Mouse (Mus musculus): ENCODE results near the gene Hyal3.
"Not testable (repeated sequence)": the region's sequence is repeated elsewhere in the genome, so short reads cannot be mapped to it uniquely, and the experiment has no call there.

Gene Hyal3

DNA sequence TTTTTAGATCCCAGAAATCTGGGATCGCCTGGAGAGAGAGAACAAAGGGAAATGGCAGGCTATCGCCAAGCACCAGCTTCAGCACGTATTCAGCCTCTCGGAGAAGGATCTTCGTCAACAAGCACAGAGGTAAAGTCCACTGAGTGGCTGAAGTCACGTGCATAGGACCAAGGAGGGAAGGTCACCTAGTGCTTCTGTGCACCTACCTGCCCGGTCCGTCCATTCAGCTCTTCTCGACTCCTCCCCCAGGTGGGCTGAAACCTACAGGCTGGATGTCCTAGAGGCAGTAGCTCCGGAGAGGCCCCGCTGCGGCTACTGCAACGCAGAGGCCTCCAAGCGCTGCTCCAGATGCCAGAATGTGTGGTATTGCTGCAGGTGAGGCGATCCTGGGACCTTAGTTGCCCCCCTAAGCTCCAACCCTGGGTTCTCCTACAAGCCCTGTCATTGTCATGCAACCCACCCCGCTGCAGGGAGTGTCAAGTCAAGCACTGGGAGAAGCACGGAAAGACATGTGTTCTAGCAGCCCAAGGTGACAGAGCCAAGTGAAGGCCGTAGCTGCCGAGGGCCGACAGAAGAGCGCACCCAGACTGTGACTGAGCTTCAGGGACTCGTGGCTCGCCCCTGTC is 30.0 kb upstream of the Hyal3 start:
- DNase-seq (ENCODE audit: low spot score): no peak

- DNase-seq (ENCODE audit: low spot score): no peak
These were observed 29.3 kb upstream of the Hyal3 start, which contains the start of gene Rassf1 for GRCm38 (mm10) chr9:107551117-107551889. TSS of gene Rassf1 (plus strand) at chr9:107551555.

DNA sequence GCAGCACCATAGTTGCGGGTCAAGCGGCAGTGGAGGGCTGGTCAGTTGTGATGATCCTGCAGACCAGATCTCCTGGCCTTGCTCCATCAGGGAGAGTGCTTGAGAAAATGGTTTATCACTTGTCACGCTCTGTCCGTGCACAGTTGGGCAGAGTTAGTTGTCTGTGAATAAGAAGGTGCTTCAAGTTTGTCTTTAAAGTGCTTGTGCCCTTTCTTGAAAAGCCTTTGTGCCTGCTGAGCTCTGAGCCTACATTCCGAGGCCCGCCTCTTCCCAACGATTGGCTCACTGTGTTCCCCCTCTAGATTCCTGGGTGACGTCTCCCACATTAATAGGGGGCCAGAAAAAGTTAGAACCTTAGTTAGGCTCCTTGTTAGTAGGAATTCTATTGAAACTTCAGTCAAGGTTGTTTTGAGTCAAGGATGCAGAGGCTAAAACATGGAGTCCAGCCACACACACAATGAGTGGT is 28.7 kb upstream of the Hyal3 start:
- no peak for DNase-seq (ENCODE audit: low spot score)

DNA sequence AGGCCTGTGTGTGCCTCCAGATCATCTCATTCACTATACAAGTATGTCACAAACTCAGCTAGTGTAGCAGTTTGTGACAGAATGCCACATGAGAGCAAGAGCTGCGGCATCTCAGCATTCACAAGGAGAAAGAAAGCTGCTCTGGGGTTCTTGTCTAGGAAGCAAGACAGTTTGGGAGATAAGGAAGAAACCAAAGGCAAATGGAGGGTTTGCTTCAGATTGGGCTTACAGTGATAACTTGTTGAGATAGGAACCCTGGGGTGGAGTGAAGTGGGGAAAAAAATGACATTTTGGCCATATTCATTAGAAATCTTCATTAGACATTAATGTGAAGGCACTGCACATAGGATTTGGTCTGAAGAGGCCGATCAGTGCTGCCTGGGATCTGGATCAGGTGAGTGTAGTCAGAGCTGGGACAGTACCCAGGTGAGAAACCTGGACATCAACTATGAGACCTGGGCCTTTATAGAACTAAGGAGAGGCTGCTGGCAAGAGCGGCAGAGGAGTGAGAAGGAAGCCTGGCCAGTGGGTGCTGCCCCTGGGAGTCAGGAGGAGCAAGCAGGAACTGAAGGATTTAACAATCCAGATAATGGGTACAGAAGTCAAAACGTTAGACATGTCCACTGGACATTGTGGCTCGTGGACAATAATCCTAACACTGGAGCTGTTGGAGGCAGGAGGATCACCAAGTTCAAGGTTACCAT is 27.8 kb upstream of the Hyal3 start:
- DNase-seq (ENCODE audit: low spot score): no peak

DNA sequence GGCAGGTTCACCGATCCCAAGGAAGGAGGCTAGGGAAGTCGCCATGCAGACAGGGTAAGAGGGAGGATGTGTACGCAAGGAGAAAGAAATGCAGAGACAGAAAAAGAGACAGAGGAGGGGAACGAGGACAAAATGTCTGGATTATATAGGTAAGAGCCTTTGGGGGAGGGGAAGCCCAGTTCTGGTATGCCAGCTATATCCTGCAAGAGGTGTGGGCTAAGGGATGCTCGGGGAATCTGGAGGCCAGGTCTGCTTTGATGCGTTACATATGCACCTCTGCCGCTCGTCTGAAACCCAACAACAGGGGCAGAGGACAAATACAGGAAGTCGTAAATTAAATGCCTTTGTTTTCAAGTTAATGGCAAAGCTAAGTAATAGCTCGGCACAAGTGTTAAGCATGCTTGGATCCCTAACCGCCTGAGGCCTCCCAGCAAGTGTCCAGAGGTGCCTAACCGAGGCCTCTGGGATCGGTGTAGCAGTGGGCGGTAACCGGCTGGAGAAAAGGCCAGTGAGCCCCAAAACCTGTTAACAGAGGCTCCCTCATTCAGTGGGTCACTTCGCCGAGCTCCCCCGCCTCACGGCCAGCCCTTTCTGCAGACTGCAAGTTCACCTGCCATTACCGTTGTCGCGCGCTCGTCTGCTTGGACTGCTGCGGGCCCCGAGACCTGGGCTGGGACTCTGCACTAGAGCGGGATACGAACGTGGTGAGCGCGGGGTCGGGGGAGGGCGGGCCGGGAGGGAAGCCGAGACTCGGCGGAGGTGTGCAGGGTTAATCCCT is 26.9 kb upstream of the Hyal3 start:
- no peak for DNase-seq (ENCODE audit: low spot score)

DNA sequence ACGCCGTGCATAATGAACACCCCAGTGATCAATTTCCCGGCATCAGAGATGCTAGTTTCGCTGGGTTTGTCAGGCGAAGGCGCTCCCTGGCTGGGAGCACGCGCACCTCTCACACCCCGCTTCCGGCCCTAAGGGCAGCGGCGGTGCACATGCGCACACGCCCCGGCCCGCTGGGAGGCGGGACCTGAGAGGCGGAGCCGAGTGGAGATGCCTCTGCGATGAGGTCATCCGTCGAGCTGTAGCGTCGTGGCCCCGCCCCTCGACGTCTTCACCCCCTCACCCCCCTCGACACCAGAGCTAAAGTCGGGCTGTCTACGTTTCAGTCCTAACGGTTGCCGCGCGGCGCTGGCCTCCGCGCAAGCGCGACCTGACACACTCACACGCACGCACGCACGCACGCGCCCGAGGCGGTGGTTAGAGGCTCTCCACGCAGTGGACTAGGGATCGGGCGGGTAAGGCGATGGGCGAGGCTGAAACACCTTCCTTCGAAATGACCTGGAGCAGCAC is 26.2 kb upstream of the Hyal3 start:
- DNase-seq (ENCODE audit: low spot score): peak; percentile 90

DNA sequence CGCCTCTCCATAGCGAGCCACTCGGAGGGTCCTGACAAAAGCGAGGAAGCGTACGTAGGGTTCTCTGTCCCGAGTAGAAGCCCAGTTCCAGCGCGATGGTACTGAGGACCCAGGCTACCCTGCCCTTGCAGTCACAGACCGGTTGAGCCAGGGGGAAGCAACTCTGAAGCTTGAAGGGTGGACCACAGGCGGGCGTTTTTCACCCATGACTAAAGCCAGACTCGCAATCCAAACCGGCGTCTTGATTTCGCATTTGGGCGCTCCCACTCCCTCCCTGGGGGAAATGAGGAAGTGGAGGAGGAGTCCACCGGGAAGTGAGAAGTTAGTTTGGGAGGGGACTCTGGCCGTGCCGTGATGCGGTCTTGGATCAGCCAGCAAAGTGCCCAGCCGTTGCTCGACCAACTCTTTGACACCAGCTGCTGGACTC is 25.6 kb upstream of the Hyal3 start:
- no peak for DNase-seq (ENCODE audit: low spot score)

GRCm38 (mm10) chr9:107555701-107556100 is 24.9 kb upstream of the Hyal3 start:
- no peak for DNase-seq (ENCODE audit: low spot score)

- no peak for DNase-seq (ENCODE audit: low spot score)
These were observed 24.3 kb upstream of the Hyal3 start for GRCm38 (mm10) chr9:107556346-107556745.

GRCm38 (mm10) chr9:107563029-107563581 is 17.5 kb upstream of the Hyal3 start, which contains the start of gene Tusc2:
TSS of gene Tusc2 (plus strand) at chr9:107563255.
- no peak for DNase-seq (ENCODE audit: low spot score)

DNA sequence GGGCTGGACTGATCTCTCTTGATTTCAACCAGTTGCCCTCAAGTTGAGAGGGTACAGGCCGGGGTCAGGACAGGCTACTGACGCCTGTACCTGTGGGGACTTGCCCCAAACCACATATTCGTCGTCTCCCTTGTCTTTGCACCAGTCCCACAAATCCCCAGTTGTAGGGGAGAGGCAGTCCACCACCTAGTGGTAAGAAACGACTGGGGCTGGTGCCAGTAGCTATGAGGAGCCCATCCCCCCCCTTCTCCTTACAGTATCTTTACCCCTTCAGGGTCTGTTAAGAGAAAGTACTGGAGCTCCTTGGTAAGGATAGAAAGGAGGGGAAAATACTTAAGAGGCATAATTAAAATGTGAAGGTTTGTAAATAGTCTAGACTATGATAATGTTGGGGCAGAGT is 15.1 kb upstream of the Hyal3 start:
- not testable (repeated sequence) for DNase-seq (ENCODE audit: low spot score)

GRCm38 (mm10) chr9:107566041-107566709 is 14.4 kb upstream of the Hyal3 start:
- no peak for DNase-seq (ENCODE audit: low spot score)

DNA sequence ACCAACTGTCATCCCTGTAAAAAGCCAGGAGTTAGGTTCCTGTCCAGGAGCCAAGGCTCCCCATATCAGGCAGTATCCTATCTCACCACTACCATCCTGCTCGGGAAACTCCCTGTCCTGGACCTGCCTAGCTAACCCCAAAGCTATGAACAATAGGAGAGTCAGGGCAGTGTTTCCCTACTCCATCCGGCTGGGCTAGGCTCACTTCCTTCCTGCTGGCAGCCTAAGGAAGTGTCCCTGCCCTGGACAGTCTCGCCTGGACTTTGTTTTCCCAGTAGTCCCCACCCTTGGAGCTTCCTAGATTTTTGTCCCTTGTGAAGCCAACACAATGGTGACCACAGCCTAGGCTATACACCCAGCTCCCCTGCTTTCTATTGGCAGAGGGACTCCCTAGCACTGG is 13.8 kb upstream of the Hyal3 start:
- no peak for DNase-seq (ENCODE audit: low spot score)

DNA sequence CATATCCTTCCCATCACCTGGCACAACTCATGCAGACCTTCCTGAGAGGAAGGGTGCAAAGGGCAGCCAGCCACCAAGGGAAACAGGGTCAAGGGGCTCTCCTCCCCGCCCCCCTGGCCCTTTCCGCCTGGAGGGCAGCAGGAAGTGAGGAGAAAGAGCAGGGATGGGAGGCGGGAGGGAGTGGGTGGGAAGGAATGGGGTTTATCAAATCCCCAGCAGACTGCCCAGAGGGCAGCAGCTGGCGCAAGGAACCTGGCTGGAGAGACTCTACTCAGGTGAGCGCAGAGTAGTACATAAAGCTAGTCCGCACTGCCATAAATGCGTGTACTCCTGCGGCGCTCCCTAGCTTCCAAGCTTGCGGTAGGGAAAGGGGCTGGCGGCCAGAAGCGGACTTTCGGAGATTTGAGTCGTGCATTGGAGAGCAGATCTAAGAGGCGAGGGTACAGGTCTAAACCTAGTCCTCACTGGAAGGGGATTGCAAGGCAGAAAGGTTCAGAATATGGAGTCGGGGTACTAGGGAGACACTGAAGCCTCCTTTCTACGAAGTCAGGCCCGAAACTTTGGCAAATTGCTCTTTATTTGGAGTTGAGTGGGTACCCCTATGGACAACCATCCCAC is 12.8 kb upstream of the Hyal3 start, which contains the start of gene Hyal2:
Hyal2 (plus strand) TSS at position 244 of the 618 bp plus-strand sequence.
- no peak for DNase-seq (ENCODE audit: low spot score)

GRCm38 (mm10) chr9:107568331-107569261 is 12.0 kb upstream of the Hyal3 start:
- peak; percentile 73 for DNase-seq (ENCODE audit: low spot score)

DNA sequence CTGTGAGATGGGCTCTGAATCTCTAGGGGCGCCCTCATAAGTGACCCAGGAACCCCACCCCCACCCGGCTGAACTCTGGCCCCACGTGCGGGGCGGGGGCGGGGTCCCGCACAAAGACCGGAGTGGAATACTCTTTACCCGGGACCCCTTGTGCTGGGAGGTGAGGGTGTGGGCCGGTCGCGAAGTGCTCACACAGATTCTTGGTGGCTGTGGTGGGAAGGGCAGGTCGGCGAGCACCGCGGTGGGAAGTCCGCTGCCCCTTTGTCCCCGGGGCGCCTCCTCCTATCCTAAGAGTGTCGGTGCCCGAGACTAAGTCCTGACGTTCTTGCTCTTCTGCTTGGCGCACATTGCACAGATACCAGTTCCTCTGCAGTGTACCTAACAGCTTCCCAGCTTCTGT is 11.3 kb upstream of the Hyal3 start:
- DNase-seq (ENCODE audit: low spot score): no peak

GRCm38 (mm10) chr9:107570016-107570415 is 10.6 kb upstream of the Hyal3 start:
- no peak for DNase-seq (ENCODE audit: low spot score)

- DNase-seq (ENCODE audit: low spot score): no peak
These were observed 9.8 kb upstream of the Hyal3 start for GRCm38 (mm10) chr9:107570845-107571244.
